Mouse (Mus musculus): Measurements from ENCODE around the gene Sirt5. TPM values are rescaled to one million over a fixed set of nuclear protein-coding genes. Genes with fewer than 3 reads are reported as not detected.

Sirt5 gene
- polyA plus RNA-seq, 1 experiment = 14.8 TPM

- H3K27me3 ChIP-seq (replicated peaks; ENCODE audit: control insufficient read depth, insufficient read depth, low read length) = no peaks in the 10 kb centered on the region
- 66% methylated on average over 12 of the region's 12 CpGs for WGBS
- TF ChIP-seq CTCF (conservative IDR thresholded peaks at IDR 0.05; ENCODE audit: insufficient read depth, insufficient read length, low read depth, low read length) (no peak), POLR2A (IDR thresholded peaks at IDR 0.05; ENCODE audit: low read depth, low read length) (no peak)
- H3K4me3 ChIP-seq (ENCODE audit: insufficient read depth, low read depth, low read length) = no peak overlapping the region
- H3K36me3 ChIP-seq (ENCODE audit: control insufficient read depth, insufficient read depth, low read length) = no peaks in the 10 kb centered on the region
- no peak for DNase-seq
- H3K27ac ChIP-seq (ENCODE audit: insufficient read depth, low read depth, low read length) = no peak overlapping the region
- H3K4me1 ChIP-seq (ENCODE audit: control insufficient read depth, insufficient read depth, low read length) = no peaks in the 10 kb centered on the region
These were observed 10.9 kb upstream of the Sirt5 start for GRCm38 (mm10) chr13:43354362-43354761.

- TF ChIP-seq CTCF (conservative IDR thresholded peaks at IDR 0.05; ENCODE audit: insufficient read depth, insufficient read length, low read depth, low read length) = no peak
- TF ChIP-seq POLR2A (IDR thresholded peaks at IDR 0.05; ENCODE audit: low read depth, low read length) = no peak
- no peak for DNase-seq
- Histone ChIP-seq H3K27me3 (replicated peaks; ENCODE audit: control insufficient read depth, insufficient read depth, low read length) (no peaks in the 10 kb centered on the region), H3K4me3 (ENCODE audit: insufficient read depth, low read depth, low read length) (no peak overlapping the region), H3K27ac (ENCODE audit: insufficient read depth, low read depth, low read length) (no peak overlapping the region), H3K4me1 (ENCODE audit: control insufficient read depth, insufficient read depth, low read length) (no peaks in the 10 kb centered on the region), H3K36me3 (ENCODE audit: control insufficient read depth, insufficient read depth, low read length) (no peaks in the 10 kb centered on the region)
- 93% methylated on average over 14 of the region's 14 CpGs for WGBS
These were observed 8.8 kb upstream of the Sirt5 start for GRCm38 (mm10) chr13:43356346-43357125.

DNA sequence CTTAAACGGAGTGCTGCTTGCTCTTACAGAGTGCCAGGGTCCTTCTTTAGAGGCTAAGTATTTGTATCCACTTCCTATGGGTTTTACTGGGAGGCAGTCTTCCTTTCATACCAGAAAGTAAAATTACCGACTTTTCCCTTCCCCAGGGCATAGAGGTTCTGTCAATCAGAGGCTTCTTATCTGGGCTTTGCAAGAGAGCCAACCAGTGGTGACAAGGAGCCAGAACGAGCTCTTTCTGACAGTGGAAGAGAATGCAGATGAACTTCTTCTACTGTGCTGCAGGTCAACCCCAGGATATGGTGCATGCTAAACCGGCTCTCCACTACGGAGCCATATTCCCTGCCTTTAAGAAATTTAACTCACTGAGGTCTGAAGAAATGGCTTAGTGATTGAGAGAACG is 4.8 kb upstream of the Sirt5 start:
- WGBS = 74% methylated on average over 6 of the region's 6 CpGs

DNA sequence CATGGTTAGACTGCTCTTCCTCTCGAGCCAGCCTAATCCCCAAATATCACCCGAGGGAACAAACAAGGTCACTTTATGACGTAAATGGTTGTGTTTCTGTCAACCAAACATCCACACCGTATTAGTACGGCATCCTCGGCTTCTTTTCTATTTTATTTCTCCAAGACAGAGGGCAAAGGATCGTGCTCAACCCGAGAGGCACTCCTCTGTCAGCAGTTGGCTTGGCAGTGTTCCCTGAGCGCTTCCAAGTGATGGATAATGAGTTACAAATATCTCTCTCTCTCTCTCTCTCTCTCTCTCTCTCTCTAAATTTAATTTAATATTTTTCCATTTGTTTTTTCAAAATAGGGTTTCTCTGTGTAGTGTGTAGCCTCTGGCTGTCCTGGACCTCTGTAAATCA is 2.9 kb upstream of the Sirt5 start:
- WGBS = 51% methylated on average over 9 of the region's 9 CpGs

More for the DNA sequence above, 4.8 kb upstream of the Sirt5 start:
- H3K4me3 ChIP-seq (ENCODE audit: insufficient read depth, low read depth, low read length) = no peak overlapping the region
- no peak for DNase-seq
- H3K27ac ChIP-seq (ENCODE audit: insufficient read depth, low read depth, low read length) = no peak overlapping the region
- TF ChIP-seq CTCF (conservative IDR thresholded peaks at IDR 0.05; ENCODE audit: insufficient read depth, insufficient read length, low read depth, low read length) (no peak), POLR2A (IDR thresholded peaks at IDR 0.05; ENCODE audit: low read depth, low read length) (no peak)
- no peaks in the 10 kb centered on the region for H3K4me1 ChIP-seq (ENCODE audit: control insufficient read depth, insufficient read depth, low read length)
- H3K27me3 ChIP-seq (replicated peaks; ENCODE audit: control insufficient read depth, insufficient read depth, low read length) = no peaks in the 10 kb centered on the region
- no peaks in the 10 kb centered on the region for H3K36me3 ChIP-seq (ENCODE audit: control insufficient read depth, insufficient read depth, low read length)

DNA sequence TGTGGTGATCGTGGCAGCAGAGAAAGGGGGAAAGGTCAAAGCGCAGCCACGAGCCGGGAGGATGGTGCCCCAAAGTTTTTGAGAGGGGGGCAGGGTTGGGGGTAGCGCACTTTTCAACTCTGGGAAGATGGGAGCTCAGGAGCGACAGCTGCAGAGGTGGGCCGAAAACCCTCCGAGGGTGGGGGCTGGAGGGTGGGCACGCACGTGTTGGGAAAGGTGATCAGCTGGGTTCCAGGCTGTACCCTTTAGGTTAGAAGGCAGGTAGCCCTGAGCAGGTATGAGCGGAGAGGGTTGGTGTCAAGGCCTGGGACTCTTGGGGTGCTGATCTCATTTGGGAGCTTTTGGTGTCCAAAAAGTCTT is 509 bp downstream of the Sirt5 start:
- H3K36me3 ChIP-seq (ENCODE audit: control insufficient read depth, insufficient read depth, low read length) = peaks cover 1% of the 10 kb centered on the region; the same call in 1 of the 2 replicates
- no peaks in the 10 kb centered on the region for H3K27me3 ChIP-seq (replicated peaks; ENCODE audit: control insufficient read depth, insufficient read depth, low read length)
- WGBS = 11% methylated on average over 11 of the region's 11 CpGs
- H3K4me3 ChIP-seq (ENCODE audit: insufficient read depth, low read depth, low read length) = peak overlapping the region; percentile 86
- no peak for TF ChIP-seq CTCF (conservative IDR thresholded peaks at IDR 0.05; ENCODE audit: insufficient read depth, insufficient read length, low read depth, low read length)
- no peak for TF ChIP-seq POLR2A (IDR thresholded peaks at IDR 0.05; ENCODE audit: low read depth, low read length)
- H3K4me1 ChIP-seq (ENCODE audit: control insufficient read depth, insufficient read depth, low read length) = no peaks in the 10 kb centered on the region
- DNase-seq = no peak
- peak overlapping the region; percentile 49 for H3K27ac ChIP-seq (ENCODE audit: insufficient read depth, low read depth, low read length)

More for the DNA sequence above, 2.9 kb upstream of the Sirt5 start:
- no peaks in the 10 kb centered on the region for H3K4me1 ChIP-seq (ENCODE audit: control insufficient read depth, insufficient read depth, low read length)
- peak; percentile 69 for DNase-seq
- no peak overlapping the region for H3K27ac ChIP-seq (ENCODE audit: insufficient read depth, low read depth, low read length)
- H3K4me3 ChIP-seq (ENCODE audit: insufficient read depth, low read depth, low read length) = no peak overlapping the region
- H3K27me3 ChIP-seq (replicated peaks; ENCODE audit: control insufficient read depth, insufficient read depth, low read length) = no peaks in the 10 kb centered on the region
- TF ChIP-seq POLR2A (IDR thresholded peaks at IDR 0.05; ENCODE audit: low read depth, low read length) (no peak), CTCF (conservative IDR thresholded peaks at IDR 0.05; ENCODE audit: insufficient read depth, insufficient read length, low read depth, low read length) (no peak)
- no peaks in the 10 kb centered on the region for H3K36me3 ChIP-seq (ENCODE audit: control insufficient read depth, insufficient read depth, low read length)

- no peak overlapping the region for H3K4me3 ChIP-seq (ENCODE audit: insufficient read depth, low read depth, low read length)
- 79% methylated on average over 6 of the region's 6 CpGs for WGBS
These were observed 4.8 kb downstream of the Sirt5 start for GRCm38 (mm10) chr13:43370063-43370462.

GRCm38 (mm10) chr13:43372892-43373291 is 7.6 kb downstream of the Sirt5 start:
- WGBS = 95% methylated on average over 1 of the region's 1 CpGs
- Histone ChIP-seq H3K27ac (ENCODE audit: insufficient read depth, low read depth, low read length) (no peak overlapping the region), H3K4me3 (ENCODE audit: insufficient read depth, low read depth, low read length) (no peak overlapping the region), H3K27me3 (replicated peaks; ENCODE audit: control insufficient read depth, insufficient read depth, low read length) (no peaks in the 10 kb centered on the region), H3K4me1 (ENCODE audit: control insufficient read depth, insufficient read depth, low read length) (no peaks in the 10 kb centered on the region), H3K36me3 (ENCODE audit: control insufficient read depth, insufficient read depth, low read length) (peaks cover 1% of the 10 kb centered on the region; the same call in 1 of the 2 replicates)
- DNase-seq = no peak
- TF ChIP-seq CTCF (conservative IDR thresholded peaks at IDR 0.05; ENCODE audit: insufficient read depth, insufficient read length, low read depth, low read length) (no peak), POLR2A (IDR thresholded peaks at IDR 0.05; ENCODE audit: low read depth, low read length) (no peak)

More at GRCm38 (mm10) chr13:43370063-43370462, 4.8 kb downstream of the Sirt5 start:
- Histone ChIP-seq H3K36me3 (ENCODE audit: control insufficient read depth, insufficient read depth, low read length) (peaks cover 1% of the 10 kb centered on the region; the same call in 1 of the 2 replicates), H3K27me3 (replicated peaks; ENCODE audit: control insufficient read depth, insufficient read depth, low read length) (no peaks in the 10 kb centered on the region), H3K4me1 (ENCODE audit: control insufficient read depth, insufficient read depth, low read length) (no peaks in the 10 kb centered on the region), H3K27ac (ENCODE audit: insufficient read depth, low read depth, low read length) (no peak overlapping the region)
- no peak for TF ChIP-seq CTCF (conservative IDR thresholded peaks at IDR 0.05; ENCODE audit: insufficient read depth, insufficient read length, low read depth, low read length)
- TF ChIP-seq POLR2A (IDR thresholded peaks at IDR 0.05; ENCODE audit: low read depth, low read length) = no peak
- DNase-seq = no peak
